Mouse (Mus musculus): Measurements from ENCODE around the gene Tsx. TPM values are rescaled to one million over a fixed set of nuclear protein-coding genes. Genes with fewer than 3 reads are reported as not detected.
"Not testable (repeated sequence)": the region's sequence is repeated elsewhere in the genome, so short reads cannot be mapped to it uniquely, and the experiment has no call there.

The Tsx gene
- under 1 TPM; 0.67 to 0.87 TPM for polyA plus RNA-seq (2017; shearing (Covaris generic))

- no peak for ATAC-seq
Observed at GRCm38 (mm10) chrX:103414167-103414566, at the start of gene Tsx. Gene Tsx (plus strand): TSS chrX:103414467.

GRCm38 (mm10) chrX:103366201-103366600, 48.1 kb upstream of the Tsx start:
- no peak for ATAC-seq

GRCm38 (mm10) chrX:103368650-103369049, 45.6 kb upstream of the Tsx start:
- ATAC-seq: no peak

- peak; percentile 78 for ATAC-seq
Observed at GRCm38 (mm10) chrX:103371221-103371620, 43.0 kb upstream of the Tsx start.

GRCm38 (mm10) chrX:103371627-103372026, 42.6 kb upstream of the Tsx start:
- ATAC-seq: peak; percentile 68

GRCm38 (mm10) chrX:103374250-103374649, 40.0 kb upstream of the Tsx start:
- no peak for ATAC-seq

- no peak for ATAC-seq
Observed at GRCm38 (mm10) chrX:103384528-103384927, 29.7 kb upstream of the Tsx start.

GRCm38 (mm10) chrX:103388131-103388530, 26.1 kb upstream of the Tsx start:
- no peak for ATAC-seq

GRCm38 (mm10) chrX:103393841-103394240, 20.4 kb upstream of the Tsx start:
- peak; percentile 34 for ATAC-seq

- ATAC-seq: no peak
Observed at GRCm38 (mm10) chrX:103405021-103405420, 9.2 kb upstream of the Tsx start.

GRCm38 (mm10) chrX:103421710-103422109, 7.4 kb downstream of the Tsx start, which contains the start of gene Gm26992:
Gene Gm26992 (plus strand): TSS chrX:103422010.
- ATAC-seq: no peak

GRCm38 (mm10) chrX:103427677-103428076, 13.4 kb downstream of the Tsx start:
- no peak for ATAC-seq

GRCm38 (mm10) chrX:103432293-103432692, 18.0 kb downstream of the Tsx start:
- no peak for ATAC-seq

- no peak for ATAC-seq
Observed at GRCm38 (mm10) chrX:103438023-103438422, 23.8 kb downstream of the Tsx start.

- peak; percentile 54 for ATAC-seq
Observed at GRCm38 (mm10) chrX:103440803-103441202, 26.5 kb downstream of the Tsx start.

GRCm38 (mm10) chrX:103443755-103444154, 29.5 kb downstream of the Tsx start:
- ATAC-seq: peak; percentile 63

- ATAC-seq: peak; percentile 45
Observed at GRCm38 (mm10) chrX:103447539-103448169, 33.4 kb downstream of the Tsx start.

- not testable (repeated sequence) for ATAC-seq
Observed at GRCm38 (mm10) chrX:103448429-103448828, 34.2 kb downstream of the Tsx start.

- ATAC-seq: not testable (repeated sequence)
Observed at GRCm38 (mm10) chrX:103448943-103449722, 34.9 kb downstream of the Tsx start.

GRCm38 (mm10) chrX:103452815-103453214, 38.5 kb downstream of the Tsx start:
- ATAC-seq: no peak

GRCm38 (mm10) chrX:103460056-103460455, 45.8 kb downstream of the Tsx start:
- ATAC-seq: no peak

- ATAC-seq: no peak
Observed at GRCm38 (mm10) chrX:103468998-103469397, 54.7 kb downstream of the Tsx start.

GRCm38 (mm10) chrX:103472346-103472745, 58.1 kb downstream of the Tsx start:
- ATAC-seq: no peak

Measured in CD4-positive, CD25-positive, alpha-beta regulatory T cell, adult 4 months (primary cell).